In the genomic region with DNA sequence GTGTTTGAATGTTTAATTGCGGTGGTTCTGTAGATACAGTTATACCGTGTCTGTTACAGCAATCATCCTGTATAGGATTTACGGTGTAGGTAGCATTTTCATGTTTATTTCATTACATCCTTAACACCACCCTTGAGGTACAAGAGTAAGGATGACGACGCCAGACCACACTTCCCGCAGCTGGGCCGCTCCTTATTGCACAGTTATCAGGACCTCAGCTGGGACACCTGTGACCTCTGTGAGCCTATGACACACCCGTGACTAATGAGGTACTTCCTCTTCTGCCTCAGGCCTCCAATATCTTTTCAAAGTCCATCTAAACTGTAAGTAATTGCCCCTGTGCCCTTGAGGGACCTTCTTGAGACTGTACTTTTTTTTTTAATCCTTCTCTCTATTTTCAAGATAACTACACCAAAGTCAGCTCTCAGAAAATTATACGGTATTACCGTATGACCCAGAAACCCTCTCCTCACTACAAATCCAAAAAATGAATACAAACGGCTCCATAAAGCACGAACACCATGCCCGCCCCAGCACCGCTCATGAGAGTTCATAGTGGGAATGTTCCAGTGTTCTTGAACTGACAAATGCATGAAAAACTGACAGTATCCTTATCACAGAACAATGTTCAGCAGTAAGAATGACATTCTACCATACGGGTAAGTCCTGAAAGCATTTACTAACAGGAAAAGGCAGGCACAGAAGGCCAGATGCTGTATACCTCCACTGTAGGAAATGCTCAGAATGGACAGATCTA, we compare ENCODE assay signal across 21 mouse cellular contexts. TPM values are rescaled to one million over a fixed set of nuclear protein-coding genes. Genes with fewer than 3 reads are reported as not detected.
DNase-seq lines count a peak whose midpoint lies in the region; ATAC-seq and TF ChIP-seq lines count a peak whose summit lies in the region.
"Had no signal": no experiment of that assay in that cellular context is flagged by ENCODE, and none has a peak within 500 bp of the region (broad histone marks: within the 10 kb centered on the region; RNA-seq: fewer than 3 reads in every experiment).

No protein-coding gene starts in this region.

- dilution Hi-C loops in CH12.LX (cut with MboI; ENCODE audit: extremely low pct_ligation_motif_present, extremely low pct_unique_long_range_greater_than_20kb, low sequenced_read_pairs), result no loop called here

- TF ChIP-seq CTCF in heart, postnatal 0 days (IDR thresholded peaks at IDR 0.05; ENCODE audit: low read depth), result no peak
- no peak for TF ChIP-seq CTCF in CH12.LX (conservative IDR thresholded peaks at IDR 0.05 in 1 of 2, IDR thresholded peaks at IDR 0.05 in 1 of 2; ENCODE audit: low read depth in 2 of 2, low read length in 2 of 2)

- H3K27ac ChIP-seq in heart, postnatal 0 days (ENCODE audit: low read depth), result peak overlapping the region; percentile 25
- H3K27ac ChIP-seq in heart, embryonic 10.5 days, result no peak overlapping the region
- H3K27ac ChIP-seq in CH12.LX (ENCODE audit: insufficient read depth, low read depth), result no peak overlapping the region
- H3K27ac ChIP-seq in intestine, embryonic 15.5 days, result no peak overlapping the region
- H3K27ac ChIP-seq: forebrain, embryonic 13.5 days had no signal

- H3K4me3 ChIP-seq in heart, postnatal 0 days (ENCODE audit: low read depth, low read length), result no peak overlapping the region
- H3K4me3 ChIP-seq in heart, embryonic 10.5 days, result no peak overlapping the region
- H3K4me3 ChIP-seq in CH12.LX (replicated peaks in 1 of 3; ENCODE audit: low read depth in 2 of 3, low read length in 2 of 3, poor library complexity in 1 of 3), result no peak overlapping the region
- H3K4me3 ChIP-seq in intestine, embryonic 15.5 days (replicated peaks), result no peak overlapping the region
- H3K4me3 ChIP-seq: forebrain, embryonic 13.5 days had no signal

- DNase-seq in heart, postnatal 0 days (ENCODE audit: low spot score), result no peak
- no peak for DNase-seq in heart, embryonic 10.5 days (ENCODE audit: low spot score)
- peak; percentile 35 for DNase-seq in CH12.LX (ENCODE audit: extremely low read depth)
- peak; percentile 36 for DNase-seq in splenic B cell, adult 2 months (ENCODE audit: low read depth, low spot score)
- DNase-seq in cerebellum, postnatal 25 days, result no peak
- no peak for DNase-seq in lung, postnatal 36 days
- DNase-seq in cerebellum, postnatal 36 days, result no peak
- DNase-seq: adrenal gland, postnatal 25 days; cerebellum, adult 18-20 months; heart, postnatal 36 days; kidney, adult 18-20 months; kidney, postnatal 10 days; left cerebral cortex, postnatal 4 days; liver; thymus, postnatal 25 days had no signal

- in situ Hi-C loops in CH12.LX (cut with MboI; ENCODE audit: low pct_ligation_motif_present, low pct_unique_long_range_greater_than_20kb, low sequenced_read_pairs), result no loop called here

- TF ChIP-seq RAD21 in CH12.LX (IDR thresholded peaks at IDR 0.05; ENCODE audit: low read depth, low read length), result no peak

- H3K36me3 ChIP-seq in heart, postnatal 0 days (replicated peaks; ENCODE audit: control insufficient read depth, insufficient read depth, low read length), result no peaks in the 10 kb centered on the region
- no peaks in the 10 kb centered on the region for H3K36me3 ChIP-seq in heart, embryonic 10.5 days
- no peaks in the 10 kb centered on the region for H3K36me3 ChIP-seq in CH12.LX (replicated peaks in 1 of 2; ENCODE audit: control insufficient read depth in 1 of 2, insufficient read depth in 1 of 2, low read length in 1 of 2)
- no peaks in the 10 kb centered on the region for H3K36me3 ChIP-seq in intestine, embryonic 15.5 days
- H3K36me3 ChIP-seq in splenic B cell, adult 2 months (ENCODE audit: control insufficient read depth, insufficient read depth, low read length, poor library complexity, severe bottlenecking), result no peaks in the 10 kb centered on the region
- H3K36me3 ChIP-seq: G1E had no signal

- H3K9me3 ChIP-seq in heart, postnatal 0 days (replicated peaks; ENCODE audit: control insufficient read depth, low read length), result no peaks in the 10 kb centered on the region
- H3K9me3 ChIP-seq in heart, embryonic 10.5 days, result no peaks in the 10 kb centered on the region
- H3K9me3 ChIP-seq in CH12.LX (replicated peaks; ENCODE audit: low read length), result no peaks in the 10 kb centered on the region
- H3K9me3 ChIP-seq in intestine, embryonic 15.5 days, result no peaks in the 10 kb centered on the region
- H3K9me3 ChIP-seq: forebrain, embryonic 13.5 days; G1E had no signal

- 66% methylated on average over 15 of the region's 15 CpGs for WGBS in heart, postnatal 0 days
- WGBS in heart, embryonic 10.5 days, result 77% methylated on average over 15 of the region's 15 CpGs
- WGBS in intestine, embryonic 15.5 days, result 71% methylated on average over 15 of the region's 15 CpGs

- TF ChIP-seq EP300 in heart, postnatal 0 days (IDR thresholded peaks at IDR 0.05; ENCODE audit: low read depth), result no peak
- TF ChIP-seq EP300 in CH12.LX (IDR thresholded peaks at IDR 0.05; ENCODE audit: low read length), result no peak

- ATAC-seq in heart, postnatal 0 days (ENCODE audit: insufficient read depth, low read depth), result no peak
- ATAC-seq in intestine, embryonic 15.5 days, result peak; percentile 97
- ATAC-seq: CD4-positive, CD25-positive, alpha-beta regulatory T cell, adult 4 months; forebrain, embryonic 13.5 days; hindbrain, embryonic 16.5 days; lung, postnatal 0 days had no signal

- no peak for TF ChIP-seq POLR2A in CH12.LX (IDR thresholded peaks at IDR 0.05; ENCODE audit: low read depth, low read length)

- H3K4me2 ChIP-seq in heart, postnatal 0 days (ENCODE audit: low read depth, low read length), result no peak overlapping the region
- no peak overlapping the region for H3K4me2 ChIP-seq in CH12.LX (ENCODE audit: insufficient read depth, low read depth, poor library complexity, severe bottlenecking)
- no peak overlapping the region for H3K4me2 ChIP-seq in intestine, embryonic 15.5 days (replicated peaks)
- H3K4me2 ChIP-seq: forebrain, embryonic 13.5 days had no signal

- H3K4me1 ChIP-seq in heart, postnatal 0 days (ENCODE audit: control insufficient read depth, insufficient read depth), result peaks cover 16% of the 10 kb centered on the region
- peaks cover 14% of the 10 kb centered on the region for H3K4me1 ChIP-seq in heart, embryonic 10.5 days
- H3K4me1 ChIP-seq in CH12.LX (ENCODE audit: control insufficient read depth in 1 of 2, insufficient read depth in 2 of 2), result peaks cover 0 to 31% of the 10 kb centered on the region in 2 experiments; a peak in 2 of 4 replicates
- no peaks in the 10 kb centered on the region for H3K4me1 ChIP-seq in intestine, embryonic 15.5 days (replicated peaks)
- H3K4me1 ChIP-seq: forebrain, embryonic 13.5 days had no signal

- no peak overlapping the region for H3K9ac ChIP-seq in heart, postnatal 0 days (replicated peaks; ENCODE audit: low read depth, low read length)
- H3K9ac ChIP-seq in CH12.LX (ENCODE audit: insufficient read depth, low read depth), result no peak overlapping the region
- H3K9ac ChIP-seq in intestine, embryonic 15.5 days, result no peak overlapping the region
- H3K9ac ChIP-seq: forebrain, embryonic 13.5 days had no signal

- H3K79me2 ChIP-seq in CH12.LX (replicated peaks; ENCODE audit: control insufficient read depth, extremely low read depth, insufficient read depth, poor library complexity, severe bottlenecking), result no peaks in the 10 kb centered on the region

- H3K27me3 ChIP-seq in heart, postnatal 0 days (ENCODE audit: control insufficient read depth, insufficient read depth, low read length), result no peaks in the 10 kb centered on the region
- no peaks in the 10 kb centered on the region for H3K27me3 ChIP-seq in heart, embryonic 10.5 days (ENCODE audit: insufficient read depth, poor library complexity, severe bottlenecking)
- no peaks in the 10 kb centered on the region for H3K27me3 ChIP-seq in CH12.LX (replicated peaks)
- H3K27me3 ChIP-seq in intestine, embryonic 15.5 days (replicated peaks), result 0 out of 2 replicates have a peak, but pooled peaks cover 3% of the 10 kb centered on the region
- peaks cover 2% of the 10 kb centered on the region; the same call in 1 of the 2 replicates for H3K27me3 ChIP-seq in splenic B cell, adult 2 months (ENCODE audit: control insufficient read depth, insufficient read depth, low read length, poor library complexity, severe bottlenecking)
- H3K27me3 ChIP-seq: forebrain, embryonic 13.5 days had no signal

TF ChIP-seq in CH12.LX, 34 proteins besides CTCF, POLR2A, EP300 and RAD21:
- TF ChIP-seq USF2 (conservative IDR thresholded peaks at IDR 0.05; ENCODE audit: low read depth, low read length), result no peak
- TF ChIP-seq IRF4 (IDR thresholded peaks at IDR 0.05; ENCODE audit: low read depth, low read length), result no peak
- no peak for TF ChIP-seq CHD2 (IDR thresholded peaks at IDR 0.05; ENCODE audit: low read length)
- TF ChIP-seq HCFC1 (IDR thresholded peaks at IDR 0.05; ENCODE audit: low read depth, low read length), result no peak
- TF ChIP-seq SIN3A (IDR thresholded peaks at IDR 0.05; ENCODE audit: low read length), result no peak
- no peak for TF ChIP-seq E2F4 (IDR thresholded peaks at IDR 0.05; ENCODE audit: insufficient replicate concordance, low read depth, low read length)
- TF ChIP-seq SMC3 (IDR thresholded peaks at IDR 0.05; ENCODE audit: low read depth, low read length), result no peak
- no peak for TF ChIP-seq TCF12 (IDR thresholded peaks at IDR 0.05; ENCODE audit: low read depth, low read length)
- no peak for TF ChIP-seq MAFK (IDR thresholded peaks at IDR 0.05; ENCODE audit: insufficient replicate concordance, low read length)
- no peak for TF ChIP-seq JUN (IDR thresholded peaks at IDR 0.05; ENCODE audit: insufficient read depth, low read depth, low read length)
- TF ChIP-seq MAX (IDR thresholded peaks at IDR 0.05; ENCODE audit: low read length), result no peak
- no peak for TF ChIP-seq TBP (conservative IDR thresholded peaks at IDR 0.05; ENCODE audit: low read depth, low read length)

RNA-seq across cellular contexts. Expression of gene Pde4dip, which starts 56.8 kb away (rescaled TPM):
- total RNA-seq in heart, postnatal 0 days (2014; rRNA removed; ENCODE audit: low replicate concordance), result 415 and 498 TPM in 2 replicates
- polyA plus RNA-seq in heart, postnatal 0 days (2015; fragmentation: Nextera tagmentation; extraction: Ambion mirVana), result 107 and 126 TPM in 2 replicates
- 42.0 and 84.8 TPM in 2 replicates for polyA plus RNA-seq in heart, embryonic 10.5 days (2016; fragmentation: Nextera tagmentation; extraction: Ambion mirVana)
- 12.0 and 15.2 TPM in 2 replicates for total RNA-seq in CH12.LX (2012; rRNA removed)
- total RNA-seq in CH12.LX (2014; rRNA removed), result 19.5 and 21.7 TPM in 2 replicates
- 12.2 and 12.4 TPM in 2 replicates for polyA plus RNA-seq in CH12.LX (2012; ENCODE audit: insufficient read length, low read depth)
- polyA plus RNA-seq in intestine, embryonic 15.5 days (2015; fragmentation: Nextera tagmentation; extraction: Ambion mirVana), result 23.7 and 23.8 TPM in 2 replicates

Comparison
In these comparisons a context has a peak if more than half of its experiments do, and no peak if none do; other contexts are left out.
1. DNase-seq: peak in CH12.LX (single experiment) and splenic B cell, adult 2 months (single experiment); none in heart, postnatal 0 days (single experiment), heart, embryonic 10.5 days (single experiment), cerebellum, postnatal 25 days (0 of 2), lung, postnatal 36 days (single experiment) and cerebellum, postnatal 36 days (0 of 2).